Comparison of ENCODE assay signal across 20 mouse cellular contexts in the genomic region with DNA sequence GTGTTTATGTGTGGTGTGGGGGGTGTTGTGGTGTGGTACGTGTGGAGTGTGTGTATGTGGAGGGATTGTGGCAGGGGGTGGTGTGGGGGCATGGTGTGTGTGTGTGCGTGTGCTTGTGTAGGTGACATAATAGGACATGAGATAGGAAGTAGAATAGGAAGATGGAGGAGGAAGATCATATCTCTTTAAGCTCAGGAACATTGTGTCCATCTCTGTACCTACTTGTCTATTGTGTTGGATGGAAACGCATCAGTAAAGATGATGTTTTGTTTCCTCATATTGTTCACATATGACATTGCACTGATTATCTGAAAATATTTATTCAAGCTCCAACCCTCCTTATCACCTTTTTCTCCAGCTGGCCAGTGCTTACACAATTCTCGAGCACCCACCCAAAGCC. TPM values are rescaled to one million over a fixed set of nuclear protein-coding genes. Genes with fewer than 3 reads are reported as not detected.
DNase-seq lines count a peak whose midpoint lies in the region; ATAC-seq and TF ChIP-seq lines count a peak whose summit lies in the region.
"Had no signal": no experiment of that assay in that cellular context is flagged by ENCODE, and none has a peak within 500 bp of the region (broad histone marks: within the 10 kb centered on the region; RNA-seq: fewer than 3 reads in every experiment).

No protein-coding gene starts in this region.

- no peaks in the 10 kb centered on the region for H3K36me3 ChIP-seq in heart, embryonic 10.5 days
- no peaks in the 10 kb centered on the region for H3K36me3 ChIP-seq in lung, postnatal 0 days (ENCODE audit: insufficient read depth, low read length)
- H3K36me3 ChIP-seq: G1E had no signal

- H3K4me1 ChIP-seq in heart, embryonic 10.5 days, result peaks cover 21% of the 10 kb centered on the region
- no peaks in the 10 kb centered on the region for H3K4me1 ChIP-seq in lung, postnatal 0 days (ENCODE audit: insufficient read depth, low read depth, low read length)

- 78% methylated on average over 4 of the region's 4 CpGs for WGBS in heart, embryonic 10.5 days
- 70% methylated on average over 4 of the region's 4 CpGs for WGBS in lung, postnatal 0 days

- no peak overlapping the region for H3K4me3 ChIP-seq in heart, embryonic 10.5 days
- H3K4me3 ChIP-seq in lung, postnatal 0 days (ENCODE audit: low read depth, low read length), result no peak overlapping the region

- no peak for TF ChIP-seq CTCF in lung, postnatal 0 days (IDR thresholded peaks at IDR 0.05)

- H3K27me3 ChIP-seq in heart, embryonic 10.5 days (ENCODE audit: insufficient read depth, poor library complexity, severe bottlenecking), result no peaks in the 10 kb centered on the region
- H3K27me3 ChIP-seq in lung, postnatal 0 days (replicated peaks; ENCODE audit: insufficient read depth, low read length), result no peaks in the 10 kb centered on the region
- H3K27me3 ChIP-seq: CH12.LX, Patski had no signal

- DNase-seq in heart, embryonic 10.5 days (ENCODE audit: low spot score), result peak; percentile 58
- no peak for DNase-seq in heart, postnatal 14 days
- peak; percentile 51 for DNase-seq in lung, postnatal 0 days (ENCODE audit: low spot score)
- DNase-seq in lung, postnatal 25 days (ENCODE audit: low spot score), result no peak
- DNase-seq: adrenal gland, adult 2 months; adrenal gland, adult 8-10 months; adrenal gland, postnatal 10 days; adrenal gland, postnatal 14 days; adrenal gland, postnatal 25 days; adrenal gland, postnatal 36 days; B cell, adult 2 months; cerebellum, adult 11 months; cerebellum, adult 11-12 months; cerebellum, adult 18-20 months had no signal

- H3K9ac ChIP-seq in lung, postnatal 0 days (replicated peaks; ENCODE audit: low read depth), result no peak overlapping the region

- H3K4me2 ChIP-seq in lung, postnatal 0 days (replicated peaks; ENCODE audit: low read depth, low read length), result no peak overlapping the region

- ATAC-seq in lung, postnatal 0 days, result peak; percentile 70
- ATAC-seq: activated CD4-positive, CD25-positive, alpha-beta regulatory T cell, adult 4 months; CD4-positive, CD25-positive, alpha-beta regulatory T cell, adult 4 months; Patski had no signal

- H3K9me3 ChIP-seq in heart, embryonic 10.5 days, result no peaks in the 10 kb centered on the region
- no peaks in the 10 kb centered on the region for H3K9me3 ChIP-seq in lung, postnatal 0 days (ENCODE audit: low read length)
- H3K9me3 ChIP-seq: G1E had no signal

- intact Hi-C loops in heart, postnatal 14 days (cut with DNase I), result no loop called here

- no peak overlapping the region for H3K27ac ChIP-seq in heart, embryonic 10.5 days
- H3K27ac ChIP-seq in lung, postnatal 0 days (ENCODE audit: low read length), result no peak overlapping the region

- TF ChIP-seq EP300 in lung, postnatal 0 days (IDR thresholded peaks at IDR 0.05), result peak; percentile 98

RNA-seq across cellular contexts. Expression of a gene that starts 5.9 kb away (rescaled TPM):
- 0.86 and 0.92 TPM in 2 replicates for polyA plus RNA-seq in heart, embryonic 10.5 days (2016; fragmentation: Nextera tagmentation; extraction: Ambion mirVana)
- under 1 TPM in 1 of 2 experiments, not detected in 1; 0.15 TPM for total RNA-seq in heart, postnatal 14 days (2021)
- 5.7 and 7.1 TPM in 2 replicates for polyA plus RNA-seq in lung, postnatal 0 days (2015; fragmentation: Nextera tagmentation; extraction: Ambion mirVana)
- total RNA-seq: MEL had no signal
- polyA plus RNA-seq: activated CD4-positive, CD25-positive, alpha-beta regulatory T cell, adult 4 months; CD4-positive, CD25-positive, alpha-beta regulatory T cell, adult 4 months had no signal

RNA-seq across cellular contexts. Expression of a gene that starts 47.7 kb away (rescaled TPM):
- 11.3 and 15.6 TPM in 2 replicates for polyA plus RNA-seq in heart, embryonic 10.5 days (2016; fragmentation: Nextera tagmentation; extraction: Ambion mirVana)
- total RNA-seq in heart, postnatal 14 days (2021), result 1 to 10 TPM; 2.8 to 3.4 TPM
- polyA plus RNA-seq in lung, postnatal 0 days (2015; fragmentation: Nextera tagmentation; extraction: Ambion mirVana), result 7.0 and 8.7 TPM in 2 replicates

RNA-seq across cellular contexts. Expression of a gene that starts 48.0 kb away (rescaled TPM):
- 12.1 and 13.2 TPM in 2 replicates for polyA plus RNA-seq in heart, embryonic 10.5 days (2016; fragmentation: Nextera tagmentation; extraction: Ambion mirVana)
- 10 to 100 TPM in 1 of 2 experiments, 1 to 10 TPM in 1; 9.7 to 11.0 TPM for total RNA-seq in heart, postnatal 14 days (2021)
- polyA plus RNA-seq in lung, postnatal 0 days (2015; fragmentation: Nextera tagmentation; extraction: Ambion mirVana), result 6.1 and 6.5 TPM in 2 replicates

Comparison
In these comparisons a context has a peak if more than half of its experiments do, and no peak if none do; other contexts are left out.
1. DNase-seq: peak in heart, embryonic 10.5 days (single experiment) and lung, postnatal 0 days (single experiment); none in heart, postnatal 14 days (0 of 2) and lung, postnatal 25 days (single experiment).